Mouse (Mus musculus): Measurements from ENCODE around the gene Slc12a6. TPM values are rescaled to one million over a fixed set of nuclear protein-coding genes. Genes with fewer than 3 reads are reported as not detected.
A peak's percentile ranks its signal among the peaks of the same experiment; 100 is the strongest.

Gene Slc12a6
- polyA plus RNA-seq, 1 experiment from 2014 or later = 11.9 TPM

- Histone ChIP-seq H3K36me3 (ENCODE audit: insufficient read depth) (no peaks in the 10 kb centered on the region), H3K4me1 (ENCODE audit: insufficient read depth) (no peaks in the 10 kb centered on the region), H3K9ac (no peak overlapping the region), H3K9me3 (ENCODE audit: low read depth, low read length) (no peaks in the 10 kb centered on the region), H3K27ac (ENCODE audit: low read depth) (no peak overlapping the region), H3K27me3 (ENCODE audit: insufficient read depth, low read length) (no peaks in the 10 kb centered on the region), H3K4me2 (no peak overlapping the region), H3K4me3 (ENCODE audit: low read depth, low read length) (no peak overlapping the region)
- DNase-seq = no peak
- no peak for ATAC-seq (ENCODE audit: insufficient read depth)
- TF ChIP-seq CTCF (IDR thresholded peaks at IDR 0.05; ENCODE audit: low read depth) = no peak
- 71% methylated on average over 2 of the region's 2 CpGs for WGBS
Measured at GRCm38 (mm10) chr2:112236620-112237019, 29.0 kb upstream of the Slc12a6 start.

- no peak overlapping the region for H3K4me2 ChIP-seq
Measured at GRCm38 (mm10) chr2:112238006-112238405, 27.6 kb upstream of the Slc12a6 start.

GRCm38 (mm10) chr2:112239212-112239934 is 26.3 kb upstream of the Slc12a6 start, which contains the start of gene Lpcat4:
TSS of gene Lpcat4 (plus strand) at chr2:112239468.
- under 1% methylated on average over 82 of the region's 94 CpGs for WGBS
- Histone ChIP-seq H3K27me3 (ENCODE audit: insufficient read depth, low read length) (no peaks in the 10 kb centered on the region), H3K9me3 (ENCODE audit: low read depth, low read length) (no peaks in the 10 kb centered on the region)

More at GRCm38 (mm10) chr2:112238006-112238405, 27.6 kb upstream of the Slc12a6 start:
- Histone ChIP-seq H3K9me3 (ENCODE audit: low read depth, low read length) (no peaks in the 10 kb centered on the region), H3K36me3 (ENCODE audit: insufficient read depth) (no peaks in the 10 kb centered on the region), H3K4me3 (ENCODE audit: low read depth, low read length) (no peak overlapping the region), H3K27ac (ENCODE audit: low read depth) (no peak overlapping the region), H3K9ac (no peak overlapping the region), H3K4me1 (ENCODE audit: insufficient read depth) (no peaks in the 10 kb centered on the region), H3K27me3 (ENCODE audit: insufficient read depth, low read length) (no peaks in the 10 kb centered on the region)
- 10% methylated on average over 4 of the region's 4 CpGs for WGBS
- no peak for TF ChIP-seq CTCF (IDR thresholded peaks at IDR 0.05; ENCODE audit: low read depth)
- DNase-seq = no peak
- ATAC-seq (ENCODE audit: insufficient read depth) = no peak

DNA sequence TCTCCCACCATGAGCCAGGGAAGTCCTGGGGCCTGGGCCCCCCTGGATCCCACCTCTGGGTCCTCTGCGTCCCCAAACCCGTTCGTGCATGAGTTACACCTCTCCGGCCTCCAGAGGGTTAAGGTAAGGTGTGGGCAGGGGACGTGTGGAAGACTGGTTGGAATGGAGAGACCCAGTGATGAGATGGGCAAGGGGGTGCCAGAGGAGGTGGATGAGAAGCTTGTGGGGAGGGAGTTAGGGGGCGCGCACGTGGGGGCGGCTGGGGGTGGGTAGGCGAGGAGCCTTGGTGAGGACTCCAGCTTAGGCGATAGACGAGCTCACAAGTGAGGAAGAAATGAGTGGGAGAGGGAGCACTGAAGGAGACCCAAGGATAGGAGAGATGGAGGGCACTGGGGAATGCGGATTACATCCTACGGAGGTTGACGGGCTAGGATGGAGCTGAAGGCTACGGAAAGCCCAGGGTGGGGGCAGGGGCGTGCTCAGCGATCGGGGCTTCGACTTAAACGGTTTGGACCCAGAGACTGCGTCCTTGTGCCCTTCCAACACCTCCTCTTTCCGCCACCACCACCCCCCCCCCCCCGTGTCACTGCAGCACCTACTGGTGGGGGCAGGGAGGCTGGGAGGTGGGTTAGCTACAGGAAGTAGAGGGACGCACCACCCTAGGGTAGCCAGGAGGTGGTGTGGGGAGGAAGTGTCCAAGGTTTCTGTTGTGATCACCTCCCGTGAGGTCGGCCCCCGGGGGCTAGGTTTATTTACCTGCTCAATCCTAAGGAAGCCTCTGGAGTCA is 25.5 kb upstream of the Slc12a6 start:
- DNase-seq (peak; percentile 29), ATAC-seq (ENCODE audit: insufficient read depth) (peak; percentile 52)
- 0 out of 2 replicates have a peak, but pooled peaks have one; percentile 21 for TF ChIP-seq CTCF (IDR thresholded peaks at IDR 0.05; ENCODE audit: low read depth)
- no peaks in the 10 kb centered on the region for H3K9me3 ChIP-seq (ENCODE audit: low read depth, low read length)
- no peaks in the 10 kb centered on the region for H3K4me1 ChIP-seq (ENCODE audit: insufficient read depth)
- no peaks in the 10 kb centered on the region for H3K36me3 ChIP-seq (ENCODE audit: insufficient read depth)
- H3K27ac ChIP-seq (ENCODE audit: low read depth) = peak overlapping the region; percentile 90
- peak overlapping the region; percentile 71 for H3K4me3 ChIP-seq (ENCODE audit: low read depth, low read length)
- WGBS = 1% methylated on average over 27 of the region's 28 CpGs
- H3K4me2 ChIP-seq = peak overlapping the region; percentile 72
- H3K9ac ChIP-seq = peak overlapping the region; percentile 67
- H3K27me3 ChIP-seq (ENCODE audit: insufficient read depth, low read length) = no peaks in the 10 kb centered on the region

More at GRCm38 (mm10) chr2:112239212-112239934, 26.3 kb upstream of the Slc12a6 start, which contains the start of gene Lpcat4:
- H3K4me3 ChIP-seq (ENCODE audit: low read depth, low read length) = peak within 1 kb of the TSS; percentile 71
- H3K4me2 ChIP-seq = peak within 1 kb of the TSS; percentile 72
- DNase-seq = peak; percentile 95
- TF ChIP-seq CTCF (IDR thresholded peaks at IDR 0.05; ENCODE audit: low read depth) = peak; percentile 75
- H3K9ac ChIP-seq = peak within 1 kb of the TSS; percentile 67
- H3K4me1 ChIP-seq (ENCODE audit: insufficient read depth) = no peaks in the 10 kb centered on the region
- ATAC-seq (ENCODE audit: insufficient read depth) = peak; percentile 91
- H3K27ac ChIP-seq (ENCODE audit: low read depth) = peak within 1 kb of the TSS; percentile 90
- H3K36me3 ChIP-seq (ENCODE audit: insufficient read depth) = no peaks in the 10 kb centered on the region

DNA sequence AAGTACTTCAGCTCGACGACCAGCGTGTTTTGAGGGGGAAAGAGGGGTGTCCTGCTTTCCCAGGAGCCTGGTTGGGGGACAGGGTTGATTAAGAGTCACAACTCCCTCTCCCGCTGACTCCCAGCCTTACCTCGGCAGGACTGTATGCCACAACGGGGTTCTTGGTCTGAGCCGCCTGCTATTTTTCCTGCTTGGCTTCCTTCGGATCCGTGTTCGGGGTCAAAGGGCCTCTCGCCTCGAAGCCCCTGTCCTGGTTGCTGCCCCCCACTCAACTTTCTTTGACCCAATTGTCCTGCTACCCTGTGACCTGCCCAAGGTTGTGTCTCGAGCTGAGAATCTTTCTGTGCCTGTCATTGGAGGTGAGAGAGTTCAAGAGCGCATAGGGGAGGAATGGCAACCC is 23.8 kb upstream of the Slc12a6 start:
- no peak for ATAC-seq (ENCODE audit: insufficient read depth)
- DNase-seq = no peak
- Histone ChIP-seq H3K4me3 (ENCODE audit: low read depth, low read length) (no peak overlapping the region), H3K9ac (no peak overlapping the region), H3K27me3 (ENCODE audit: insufficient read depth, low read length) (no peaks in the 10 kb centered on the region), H3K4me2 (no peak overlapping the region), H3K36me3 (ENCODE audit: insufficient read depth) (0 out of 2 replicates have a peak, but pooled peaks cover 3% of the 10 kb centered on the region), H3K27ac (ENCODE audit: low read depth) (no peak overlapping the region), H3K9me3 (ENCODE audit: low read depth, low read length) (no peaks in the 10 kb centered on the region), H3K4me1 (ENCODE audit: insufficient read depth) (no peaks in the 10 kb centered on the region)
- 68% methylated on average over 14 of the region's 14 CpGs for WGBS
- TF ChIP-seq CTCF (IDR thresholded peaks at IDR 0.05; ENCODE audit: low read depth) = no peak

- no peak overlapping the region for H3K9ac ChIP-seq
- H3K4me1 ChIP-seq (ENCODE audit: insufficient read depth) = no peaks in the 10 kb centered on the region
- H3K4me3 ChIP-seq (ENCODE audit: low read depth, low read length) = no peak overlapping the region
- no peak for TF ChIP-seq CTCF (IDR thresholded peaks at IDR 0.05; ENCODE audit: low read depth)
- no peak overlapping the region for H3K27ac ChIP-seq (ENCODE audit: low read depth)
- no peak overlapping the region for H3K4me2 ChIP-seq
- WGBS = 68% methylated on average over 5 of the region's 5 CpGs
- 0 out of 2 replicates have a peak, but pooled peaks cover 7% of the 10 kb centered on the region for H3K36me3 ChIP-seq (ENCODE audit: insufficient read depth)
- H3K9me3 ChIP-seq (ENCODE audit: low read depth, low read length) = no peaks in the 10 kb centered on the region
- peak; percentile 65 for DNase-seq
- peak; percentile 46 for ATAC-seq (ENCODE audit: insufficient read depth)
- H3K27me3 ChIP-seq (ENCODE audit: insufficient read depth, low read length) = no peaks in the 10 kb centered on the region
Measured at GRCm38 (mm10) chr2:112245307-112245706, 20.3 kb upstream of the Slc12a6 start.

- Histone ChIP-seq H3K36me3 (ENCODE audit: insufficient read depth) (0 out of 2 replicates have a peak, but pooled peaks cover 7% of the 10 kb centered on the region), H3K4me3 (ENCODE audit: low read depth, low read length) (no peak overlapping the region), H3K4me1 (ENCODE audit: insufficient read depth) (no peaks in the 10 kb centered on the region), H3K4me2 (no peak overlapping the region), H3K9me3 (ENCODE audit: low read depth, low read length) (no peaks in the 10 kb centered on the region), H3K27me3 (ENCODE audit: insufficient read depth, low read length) (no peaks in the 10 kb centered on the region), H3K9ac (no peak overlapping the region), H3K27ac (ENCODE audit: low read depth) (no peak overlapping the region)
- 65% methylated on average over 6 of the region's 6 CpGs for WGBS
- DNase-seq (no peak), ATAC-seq (ENCODE audit: insufficient read depth) (peak; percentile 42; the same call in 1 of the 2 replicates)
- TF ChIP-seq CTCF (IDR thresholded peaks at IDR 0.05; ENCODE audit: low read depth) = no peak
Measured at GRCm38 (mm10) chr2:112246193-112246592, 19.4 kb upstream of the Slc12a6 start.
